Mouse (Mus musculus): ENCODE results near the gene Ehd2. TPM values are rescaled to one million over a fixed set of nuclear protein-coding genes. Genes with fewer than 3 reads are reported as not detected.

The Ehd2 gene
- polyA plus RNA-seq, 1 experiment from 2014 or later, result 5.1 TPM

DNA sequence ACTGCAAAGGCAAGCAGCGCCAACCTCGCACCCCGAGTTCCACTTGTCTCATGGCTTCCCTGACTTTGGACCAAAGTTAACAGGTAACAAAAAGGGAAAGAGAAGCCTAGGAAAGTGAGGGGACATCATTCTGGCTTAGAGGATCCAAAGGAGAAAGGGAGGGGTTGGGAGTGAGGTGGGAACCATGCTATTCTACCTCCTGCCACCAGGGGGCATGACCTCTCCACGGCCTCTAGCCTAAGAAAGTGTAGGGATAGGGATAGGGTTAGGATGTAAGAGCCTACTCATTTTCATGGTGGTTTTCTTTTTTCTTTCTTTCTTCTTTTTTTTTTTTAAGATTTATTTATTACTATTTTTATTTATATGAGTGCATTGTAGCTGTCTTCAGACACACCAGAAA, 8.5 kb upstream of the Ehd2 start:
- DNase-seq (ENCODE audit: low spot score), result peak; percentile 50

DNA sequence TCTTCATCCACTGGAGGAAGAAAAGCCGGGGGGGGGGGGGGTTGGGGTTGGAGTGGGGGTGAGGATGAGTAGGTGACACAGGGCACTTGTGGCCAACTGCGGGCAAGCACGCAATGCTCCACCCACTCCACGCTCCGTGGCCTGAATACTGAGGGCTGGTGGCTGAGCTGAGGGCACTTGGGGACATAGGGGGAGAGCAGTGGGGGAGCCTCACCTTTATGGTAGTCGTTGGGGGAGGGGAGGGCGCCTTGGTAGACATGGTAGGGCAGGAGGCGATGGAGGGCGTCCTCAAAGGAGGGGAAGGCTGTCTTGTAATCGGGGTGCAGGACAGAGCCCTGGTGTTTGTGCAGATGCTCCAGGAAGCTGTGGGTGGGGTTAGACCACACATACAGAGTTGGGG, 8.1 kb upstream of the Ehd2 start:
- DNase-seq (ENCODE audit: low spot score), result no peak

DNA sequence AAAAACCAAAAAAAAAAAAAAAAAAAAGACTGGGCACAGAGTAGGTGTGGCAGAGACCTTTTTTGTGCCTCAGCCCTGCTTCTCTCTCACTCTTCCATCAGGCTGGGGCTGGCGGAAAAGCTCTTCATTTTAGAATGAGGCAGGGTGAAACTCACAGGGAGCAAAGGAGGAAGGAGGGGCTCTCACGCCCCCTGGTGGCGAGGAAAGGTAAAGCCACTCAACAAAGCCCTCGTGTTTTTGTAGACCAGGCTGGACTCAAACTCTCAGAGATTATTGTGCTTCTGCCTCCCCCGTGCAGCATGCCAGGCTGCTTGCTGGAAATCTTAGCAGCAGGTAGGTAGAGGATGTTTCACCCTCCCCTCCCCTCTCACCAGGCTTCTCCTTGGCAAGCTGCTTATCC, 7.3 kb upstream of the Ehd2 start:
- DNase-seq (ENCODE audit: low spot score), result peak; percentile 52

DNA sequence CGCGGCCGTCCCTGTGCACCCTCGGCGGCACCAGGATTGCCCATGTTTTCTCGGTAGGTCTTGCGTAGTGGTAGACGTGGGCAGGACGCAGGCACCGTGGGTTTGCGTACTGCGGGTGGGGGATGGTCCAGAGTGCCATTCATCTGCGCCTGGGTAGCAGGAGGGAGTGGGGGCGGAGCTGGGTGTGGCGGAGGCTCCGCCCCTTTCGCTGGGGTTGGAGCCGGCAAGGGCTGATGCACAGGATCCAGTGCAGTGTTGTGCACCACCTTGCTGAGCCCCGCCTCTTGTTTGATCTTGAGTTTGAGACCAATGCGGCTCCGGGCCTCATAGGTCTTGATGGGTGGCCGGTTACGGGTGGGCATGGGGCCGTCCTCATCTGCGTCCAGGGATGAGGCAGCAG, 4.9 kb upstream of the Ehd2 start:
- DNase-seq (ENCODE audit: low spot score), result no peak

DNA sequence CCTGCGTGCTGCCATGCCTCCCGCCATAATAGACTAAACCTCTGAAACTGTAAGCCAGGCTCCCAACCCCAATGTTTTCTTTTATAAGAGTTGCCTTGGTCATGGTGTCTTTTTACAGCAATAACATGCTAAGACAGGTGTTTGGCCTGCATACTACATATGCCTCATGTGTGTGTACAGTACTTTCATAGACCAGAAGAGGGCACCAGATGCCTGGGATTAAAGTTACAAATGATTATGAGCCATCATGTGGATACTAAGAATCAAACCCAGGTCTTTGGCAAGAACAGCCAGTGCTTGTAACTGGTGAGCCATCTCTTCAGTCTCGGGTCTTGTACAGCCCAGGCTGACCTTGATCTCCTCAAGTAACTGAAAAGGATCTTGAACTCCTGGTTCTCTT, 2.3 kb upstream of the Ehd2 start:
- no peak for DNase-seq (ENCODE audit: low spot score)

DNA sequence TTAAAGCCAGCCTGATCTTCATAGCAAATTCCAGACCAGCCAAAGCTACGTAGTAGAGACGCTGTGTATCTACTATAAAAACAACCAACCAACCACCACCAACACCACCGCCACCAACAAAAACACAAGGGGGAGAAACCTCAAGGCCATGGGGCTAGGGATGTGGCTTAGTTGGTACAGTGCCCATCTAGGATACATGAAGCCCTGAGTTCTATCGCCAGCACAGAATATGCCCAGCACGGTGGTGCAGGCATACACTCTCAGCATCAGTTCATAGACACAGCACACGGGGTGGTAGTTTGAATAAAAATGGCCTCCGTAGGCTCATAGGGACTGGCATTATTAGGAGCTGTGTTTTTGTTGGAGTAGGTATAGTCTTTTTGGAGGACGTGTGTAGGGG, 955 bp upstream of the Ehd2 start:
- no peak for DNase-seq (ENCODE audit: low spot score)

DNA sequence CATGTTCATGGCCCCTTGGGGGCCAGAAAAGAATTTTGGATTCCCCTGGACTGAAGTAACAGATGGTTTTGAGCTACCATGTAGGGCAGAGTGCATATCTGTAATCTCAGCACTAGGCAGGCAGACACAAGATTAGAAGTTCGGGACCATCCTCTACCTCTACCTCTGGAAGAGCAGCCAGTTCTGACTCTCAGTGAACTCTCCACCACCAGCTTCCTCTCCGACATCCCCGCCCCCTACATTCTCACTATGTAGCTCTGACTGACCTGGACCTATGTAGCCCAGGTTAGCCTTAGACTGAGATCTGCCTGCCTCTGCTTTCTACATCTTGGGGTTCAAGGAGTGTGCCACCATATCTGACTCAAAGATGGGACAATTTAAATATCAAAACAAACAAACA, 878 bp downstream of the Ehd2 start:
- DNase-seq (ENCODE audit: low spot score), result no peak

DNA sequence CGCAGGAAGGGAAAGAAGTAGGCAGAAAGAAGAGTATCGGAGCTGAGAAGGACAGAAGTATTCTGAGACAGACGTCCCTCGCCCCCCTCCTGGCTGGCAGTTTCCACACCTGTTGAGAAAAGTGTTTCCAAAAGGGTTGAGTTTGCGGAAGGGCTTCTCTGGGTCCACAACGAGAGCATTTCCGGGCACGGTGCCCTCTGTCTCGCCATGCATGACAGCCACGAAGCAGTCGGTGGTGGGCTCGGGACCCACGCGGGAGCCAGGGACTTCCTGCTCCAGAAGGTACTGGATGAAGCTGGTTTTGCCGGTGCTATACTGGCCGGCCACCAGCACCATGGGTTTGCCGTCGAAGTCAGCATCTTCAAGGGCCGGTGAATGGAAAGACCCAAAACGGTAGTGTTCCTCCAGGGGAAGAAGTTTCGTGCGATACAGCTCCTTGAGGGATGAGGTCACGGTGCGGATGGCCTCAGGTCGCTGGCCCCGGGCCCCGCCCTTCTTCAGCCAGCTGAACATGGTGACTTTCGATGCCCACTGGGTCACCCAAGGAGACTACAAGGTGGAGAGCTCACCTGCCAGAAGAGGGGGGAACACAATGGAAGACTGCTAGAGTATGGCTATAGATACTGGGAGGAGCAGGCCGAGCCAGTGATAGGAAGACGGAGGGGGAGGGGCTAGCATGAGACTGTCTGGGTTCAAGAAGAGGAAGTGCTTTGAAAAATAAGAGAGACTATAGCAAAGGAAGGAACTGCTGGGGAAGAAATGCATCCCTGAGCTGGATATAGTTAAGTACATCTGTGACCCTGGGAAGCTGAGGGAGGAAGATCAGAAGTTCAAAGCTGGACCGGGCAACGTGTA, 3.3 kb downstream of the Ehd2 start:
- DNase-seq (ENCODE audit: low spot score), result no peak

DNA sequence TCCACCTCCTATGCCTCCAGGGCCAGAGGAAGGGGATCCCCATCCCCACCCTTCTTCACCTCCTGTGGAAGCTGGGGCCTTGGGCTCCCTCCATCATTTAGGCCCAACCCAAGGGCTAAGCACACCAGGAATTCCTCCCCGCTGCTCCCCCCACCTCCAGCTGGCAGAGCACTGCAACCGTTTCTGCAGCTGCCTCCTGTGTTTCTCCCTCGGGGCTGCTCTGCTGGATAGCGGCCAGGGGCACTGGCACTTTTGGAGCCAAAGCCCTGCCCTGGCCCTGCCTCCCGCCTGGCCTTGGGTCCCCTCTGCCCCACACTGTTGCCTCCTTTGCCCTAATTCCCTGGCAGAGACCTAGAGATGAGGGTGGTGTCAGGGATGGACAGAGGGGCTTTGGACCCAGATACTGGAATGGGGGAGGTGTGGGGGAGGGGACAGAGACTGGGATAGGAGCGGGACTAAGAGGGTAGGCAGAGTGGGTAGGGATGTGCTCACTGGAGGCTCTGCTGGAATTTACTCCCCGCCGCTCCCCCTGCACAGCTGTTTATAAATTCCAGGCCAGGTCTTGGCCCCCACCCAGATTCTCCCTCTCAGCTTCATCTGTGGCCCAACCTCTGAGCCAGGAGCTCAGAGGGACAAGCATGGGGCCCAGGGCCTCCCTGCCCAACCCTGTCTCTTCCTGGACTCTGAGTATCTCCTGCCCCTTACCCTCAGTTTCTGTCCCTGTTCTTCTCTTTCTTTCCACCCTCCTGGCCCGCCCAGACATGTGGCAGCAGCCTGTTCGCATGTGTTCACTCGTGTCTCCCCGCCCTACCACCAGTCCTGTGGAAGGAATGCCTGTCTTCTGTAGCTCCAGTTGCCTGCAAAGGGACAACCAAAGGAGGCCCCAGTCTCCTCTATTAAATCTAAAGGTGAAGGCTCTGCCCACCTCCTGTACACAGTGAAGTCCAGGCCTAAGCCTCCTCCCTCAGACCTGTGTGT, 4.8 kb downstream of the Ehd2 start:
- DNase-seq (ENCODE audit: low spot score), result no peak

DNA sequence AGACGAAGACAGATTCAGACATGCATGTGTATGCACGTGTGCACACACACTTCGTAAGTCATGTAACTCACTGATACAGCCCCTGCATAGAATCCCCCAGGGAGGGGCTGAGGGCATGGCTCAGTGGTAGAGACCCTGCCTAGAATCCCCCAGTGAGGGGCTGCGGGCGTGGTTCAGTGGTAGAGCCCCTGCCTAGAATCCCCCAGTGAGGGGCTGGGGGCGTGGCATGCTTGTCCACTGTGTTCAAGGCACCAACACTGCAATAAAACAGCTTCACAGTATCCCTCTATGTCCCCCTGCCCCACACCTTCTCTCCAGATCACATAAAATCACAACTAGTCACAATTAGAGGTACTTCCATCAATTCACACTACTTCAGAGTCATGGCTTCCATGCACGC, 5.6 kb downstream of the Ehd2 start:
- no peak for DNase-seq (ENCODE audit: low spot score)

DNA sequence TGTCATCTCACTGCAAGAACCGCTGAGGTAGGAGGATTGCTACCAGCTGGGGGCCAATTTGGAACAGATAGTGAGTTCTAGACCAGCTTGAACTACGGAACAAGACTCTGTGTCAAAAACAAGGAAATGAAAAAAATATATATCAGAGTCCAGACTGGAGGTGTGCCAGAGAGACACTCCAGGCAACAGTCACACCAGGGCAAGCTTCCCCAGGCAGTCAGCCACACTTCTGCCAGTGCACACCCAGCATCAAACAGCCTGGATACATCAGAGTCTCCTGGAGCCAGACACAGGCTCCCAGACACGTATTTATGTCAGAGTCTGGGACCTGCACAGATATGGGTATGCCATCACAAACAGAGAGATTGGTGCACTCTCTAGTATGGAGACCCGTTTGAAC, 6.1 kb downstream of the Ehd2 start:
- no peak for DNase-seq (ENCODE audit: low spot score)

DNA sequence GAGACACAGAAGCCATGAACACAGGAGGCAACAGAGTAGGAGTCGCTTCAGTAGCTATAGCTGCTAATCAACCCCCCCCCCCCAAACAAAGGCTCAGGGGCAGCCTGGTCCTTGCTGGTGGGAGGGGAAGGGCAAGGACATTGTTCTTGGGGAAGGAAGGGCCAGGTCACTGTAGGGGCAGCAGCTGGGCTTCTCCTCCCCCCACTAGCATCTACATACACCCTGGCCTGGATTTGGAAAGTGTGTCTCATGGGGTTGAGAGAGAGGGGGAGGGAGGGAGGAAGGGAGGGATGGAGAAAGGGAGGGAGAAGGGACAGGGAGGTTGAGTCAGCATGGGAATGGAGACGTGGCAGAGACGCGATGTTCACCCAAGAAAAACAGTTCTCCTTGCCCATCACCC, 6.7 kb downstream of the Ehd2 start:
- no peak for DNase-seq (ENCODE audit: low spot score)

DNA sequence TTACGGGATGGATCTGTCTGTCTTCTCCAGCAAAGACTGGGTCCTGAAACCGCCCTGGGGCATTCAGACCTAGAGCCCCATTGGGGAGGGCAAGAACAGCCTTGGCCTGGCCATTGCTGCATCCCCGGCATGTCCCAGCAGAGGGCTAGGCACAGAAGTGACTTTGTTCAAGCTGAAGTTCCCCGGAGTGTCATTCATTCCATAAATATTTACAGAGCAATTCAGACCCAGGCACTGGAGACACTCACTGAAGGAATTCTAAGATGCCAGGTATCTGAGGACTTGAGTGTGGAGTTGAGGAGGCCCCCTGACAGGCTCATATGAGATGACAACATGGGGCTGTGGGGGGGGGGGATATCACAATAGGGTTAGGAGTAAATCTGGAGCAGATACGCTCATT, 11.2 kb downstream of the Ehd2 start:
- DNase-seq (ENCODE audit: low spot score), result no peak

DNA sequence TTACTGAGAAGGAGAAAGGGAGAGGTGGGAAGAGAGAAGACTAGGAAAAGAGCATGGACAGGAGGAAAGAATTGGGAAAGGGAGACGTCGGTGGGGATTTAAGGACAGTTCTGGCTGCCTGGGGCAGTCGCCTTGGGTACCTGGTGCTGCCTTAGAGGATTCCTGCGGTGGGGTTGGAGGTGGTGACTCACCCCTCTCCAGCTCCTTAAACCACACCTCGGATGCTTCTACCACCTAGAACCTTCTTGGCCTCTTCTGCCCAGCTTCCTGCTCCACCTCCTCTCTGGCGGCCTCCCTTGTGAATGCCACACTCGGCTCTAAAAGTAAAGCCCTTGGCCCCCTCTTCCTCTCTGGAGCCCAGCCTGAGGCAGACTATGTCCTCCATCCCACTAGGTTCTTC, 11.9 kb downstream of the Ehd2 start:
- no peak for DNase-seq (ENCODE audit: low spot score)

DNA sequence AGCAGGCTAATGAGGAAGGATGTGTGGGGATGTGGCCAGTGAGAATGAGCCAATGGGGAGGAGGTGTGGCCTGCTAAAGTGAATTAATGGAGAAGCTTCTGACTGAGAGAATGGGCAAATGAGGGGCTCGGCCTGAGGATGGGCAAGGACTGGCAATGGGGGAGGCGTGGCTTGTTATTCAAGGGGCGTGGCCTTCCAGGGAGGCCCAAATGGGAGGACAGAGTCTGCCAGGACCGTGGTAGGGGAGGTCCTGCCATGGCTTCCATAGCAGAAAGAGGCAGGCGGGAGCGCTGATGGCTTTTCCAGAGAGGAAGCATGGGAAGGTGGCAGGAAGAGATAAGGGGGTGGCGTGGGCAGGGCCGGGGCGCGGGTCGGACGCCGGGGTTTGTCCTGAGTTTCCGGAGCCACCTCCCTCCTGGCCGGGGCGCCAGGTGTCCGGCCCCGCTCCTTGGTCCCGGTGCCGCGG, 12.4 kb downstream of the Ehd2 start:
- no peak for DNase-seq (ENCODE audit: low spot score)

DNA sequence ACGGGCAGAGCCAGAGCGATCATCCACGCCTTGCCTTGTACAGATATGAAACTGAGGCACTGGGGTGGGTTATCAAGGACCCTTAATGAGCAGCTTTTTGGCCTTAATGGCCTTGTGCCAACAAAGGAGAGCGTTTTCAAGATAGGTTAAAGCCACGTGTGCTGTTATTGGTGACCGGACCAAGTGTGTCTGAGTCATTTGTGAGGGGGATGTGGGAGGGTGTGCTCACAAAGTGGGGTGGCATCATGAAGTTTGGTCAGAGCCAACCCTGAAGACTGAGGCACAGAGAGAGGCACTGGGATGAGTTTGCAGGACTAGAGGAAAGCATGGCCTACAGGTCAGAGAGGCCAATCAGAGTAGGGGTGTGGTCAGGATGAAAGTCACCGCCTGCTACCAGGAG, 12.9 kb downstream of the Ehd2 start:
- no peak for DNase-seq (ENCODE audit: low spot score)

DNA sequence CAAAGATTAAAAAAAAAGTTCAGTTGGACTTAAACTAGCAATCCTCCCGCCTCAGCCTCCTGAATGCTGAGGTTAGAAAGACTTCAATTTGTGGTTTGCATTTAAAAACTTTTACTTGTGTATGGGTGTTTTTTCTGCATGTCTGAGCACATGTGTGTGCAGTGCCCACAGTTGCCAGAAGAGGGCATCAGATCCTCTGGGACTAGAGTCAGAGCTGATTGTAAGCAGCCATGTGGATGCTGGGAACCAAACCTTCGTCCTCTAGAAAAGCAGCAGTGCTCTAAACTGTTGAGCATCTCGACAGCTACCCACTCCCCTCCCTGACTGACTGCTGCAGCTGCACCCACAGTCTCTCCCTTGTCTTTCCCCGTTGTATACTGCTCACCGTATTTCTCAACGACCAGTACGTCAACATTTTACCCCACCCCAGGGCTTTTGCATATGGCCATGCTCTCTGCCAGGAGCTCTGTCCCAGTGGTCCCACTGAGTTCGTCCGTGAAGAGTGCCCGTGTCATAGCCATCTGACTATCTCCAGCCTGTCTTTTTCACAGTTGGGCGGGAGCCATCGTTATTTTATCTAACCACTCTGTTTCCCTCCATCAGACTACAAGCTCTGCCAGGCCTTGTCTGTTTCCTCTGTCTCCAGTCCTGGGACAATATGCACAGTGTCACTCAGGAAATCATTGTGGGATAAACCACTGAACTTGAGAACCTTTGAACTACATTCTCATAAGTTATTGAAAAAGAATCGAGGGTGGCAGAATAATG, 13.9 kb downstream of the Ehd2 start:
- DNase-seq (ENCODE audit: low spot score), result no peak

DNA sequence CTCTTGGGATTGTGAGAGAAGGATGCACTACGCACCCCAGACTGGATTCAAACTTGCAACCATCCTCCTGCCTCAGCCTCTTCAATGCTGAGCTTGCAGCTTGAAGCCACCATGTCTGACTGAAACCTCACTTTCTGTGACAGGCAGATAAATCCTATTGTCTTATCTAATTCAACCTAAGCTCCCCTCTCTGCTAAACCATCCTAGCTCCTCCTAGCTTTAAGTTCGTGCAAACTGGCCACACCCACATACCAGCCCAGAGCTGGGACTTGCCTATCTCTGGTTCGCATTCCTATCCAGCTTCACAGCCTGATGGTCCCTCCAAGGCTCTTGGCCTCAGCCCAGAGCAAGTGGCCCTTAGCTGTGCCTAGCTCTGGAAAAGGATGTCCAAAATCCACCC, 15.0 kb downstream of the Ehd2 start:
- DNase-seq (ENCODE audit: low spot score), result no peak

DNA sequence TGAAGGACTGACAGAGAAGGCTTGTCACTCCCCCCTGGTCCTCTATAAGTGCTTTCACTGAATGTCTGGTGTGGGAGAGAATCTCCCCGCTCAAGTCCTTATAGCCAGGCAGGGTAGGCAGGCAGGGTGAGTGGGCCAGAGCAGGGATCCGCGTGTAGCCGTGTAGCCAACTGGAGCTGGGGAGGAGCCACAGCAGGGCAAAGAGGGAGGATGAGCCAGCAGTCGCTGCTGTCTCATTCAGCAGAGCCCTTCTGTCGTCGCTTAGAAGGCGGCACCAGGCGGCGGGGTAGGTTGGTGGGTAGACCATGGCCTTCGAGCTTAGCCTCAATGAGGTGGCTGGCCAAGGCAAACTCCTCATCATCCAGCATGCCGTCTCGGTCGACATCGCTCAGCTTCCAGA, 17.4 kb downstream of the Ehd2 start:
- DNase-seq (ENCODE audit: low spot score), result no peak

DNA sequence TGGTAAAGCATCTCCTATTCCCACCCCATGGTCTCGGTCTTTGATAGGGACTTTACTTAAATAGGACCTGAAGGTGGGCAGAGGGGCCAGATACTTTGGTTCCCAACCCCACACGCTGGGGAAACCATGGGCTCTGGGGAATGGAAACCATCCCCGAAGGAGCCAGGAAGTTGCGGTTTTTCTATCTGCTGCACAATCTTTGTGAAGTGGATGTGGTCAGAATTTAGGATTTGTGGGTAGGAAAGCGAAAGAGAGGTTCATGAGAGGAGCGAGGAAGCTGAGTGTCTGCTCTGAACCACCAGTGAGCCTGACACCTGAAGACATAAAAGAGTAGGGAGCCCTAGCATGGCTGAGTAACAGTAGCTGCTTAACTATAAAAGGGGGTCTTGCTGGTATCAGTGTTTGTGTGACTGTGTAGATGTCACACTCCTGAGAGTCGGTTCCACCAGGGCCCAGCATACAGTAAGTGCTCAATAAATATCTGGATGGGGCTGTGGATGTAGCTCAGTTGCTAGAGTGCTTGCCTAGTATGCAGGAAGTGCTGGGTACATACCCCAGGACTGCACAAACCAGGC, 18.1 kb downstream of the Ehd2 start:
- DNase-seq (ENCODE audit: low spot score), result peak; percentile 40

DNA sequence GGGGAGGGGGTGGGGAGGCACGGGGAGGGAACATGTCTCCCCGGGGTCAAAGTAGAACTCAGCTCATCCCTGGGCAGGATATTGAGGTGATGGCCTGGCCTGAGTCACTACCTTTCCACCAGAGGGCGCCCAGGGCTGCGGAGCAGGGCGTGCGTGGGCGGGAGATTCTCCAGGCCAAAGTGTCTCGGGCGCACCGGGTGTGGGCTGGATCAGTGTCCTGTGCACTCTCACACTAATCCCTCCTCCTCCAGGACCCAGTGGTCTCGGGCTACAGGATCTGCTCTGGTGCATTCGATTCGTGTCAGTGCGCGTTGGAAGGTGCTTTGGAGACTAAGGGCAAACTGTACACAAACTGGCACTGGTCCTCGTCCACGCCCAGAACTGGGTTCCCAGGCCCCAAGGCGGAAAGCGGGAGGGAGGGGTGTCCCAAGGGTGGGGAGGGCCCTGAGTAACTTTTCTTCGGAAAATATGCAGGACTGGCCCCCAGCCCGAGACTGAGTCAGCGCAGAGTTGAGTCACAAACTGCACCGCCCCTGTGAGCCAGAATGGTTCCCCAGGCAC, 18.9 kb downstream of the Ehd2 start:
- DNase-seq (ENCODE audit: low spot score), result peak; percentile 66
